Mouse (Mus musculus): Measurements from ENCODE around the gene Ctc1. TPM values are rescaled to one million over a fixed set of nuclear protein-coding genes. Genes with fewer than 3 reads are reported as not detected.

Gene Ctc1
- 13.8 and 16.8 TPM in 2 replicates for polyA plus RNA-seq (2012; rRNA removed)

DNA sequence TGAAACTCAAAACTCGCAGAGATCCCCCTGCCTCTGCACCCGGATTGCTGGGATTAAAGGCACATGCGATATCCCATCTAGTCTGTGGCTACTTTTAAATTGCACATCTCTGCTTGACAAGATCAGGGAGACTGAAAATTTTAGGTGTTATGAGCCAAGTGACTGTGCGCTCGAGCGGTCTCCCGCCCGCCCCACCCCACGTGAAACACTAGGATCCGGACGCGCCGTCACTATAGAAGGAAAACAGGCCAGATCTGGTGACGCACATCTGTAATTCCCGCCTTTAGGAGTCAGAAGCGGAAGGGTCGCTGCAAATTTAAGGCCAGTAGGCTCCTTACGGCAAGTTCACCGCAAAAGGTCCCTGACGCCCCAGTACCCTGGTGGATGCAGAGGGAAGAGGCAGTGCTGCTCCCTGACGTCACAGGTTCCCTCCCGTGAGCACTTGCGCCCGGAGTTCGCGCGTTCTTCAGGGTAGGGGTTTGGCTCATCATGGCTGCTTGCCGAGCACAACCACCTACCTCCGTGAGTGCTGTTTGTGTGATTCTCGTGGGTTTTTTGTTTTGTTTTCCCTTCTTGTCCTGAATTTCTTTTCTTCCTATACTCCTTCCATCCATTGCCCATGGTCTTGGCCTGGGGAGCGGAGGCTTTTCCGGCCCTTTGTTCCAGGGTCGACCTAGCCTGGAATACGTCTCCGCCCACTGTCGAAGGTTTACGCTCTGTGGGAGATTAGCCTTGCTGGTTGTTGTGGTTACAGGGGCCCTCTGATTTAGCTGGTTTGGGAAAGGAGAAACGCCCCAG, at the start of gene Ctc1:
Gene Ctc1 (plus strand): TSS at position 268 of the 798 bp plus-strand sequence.

DNA sequence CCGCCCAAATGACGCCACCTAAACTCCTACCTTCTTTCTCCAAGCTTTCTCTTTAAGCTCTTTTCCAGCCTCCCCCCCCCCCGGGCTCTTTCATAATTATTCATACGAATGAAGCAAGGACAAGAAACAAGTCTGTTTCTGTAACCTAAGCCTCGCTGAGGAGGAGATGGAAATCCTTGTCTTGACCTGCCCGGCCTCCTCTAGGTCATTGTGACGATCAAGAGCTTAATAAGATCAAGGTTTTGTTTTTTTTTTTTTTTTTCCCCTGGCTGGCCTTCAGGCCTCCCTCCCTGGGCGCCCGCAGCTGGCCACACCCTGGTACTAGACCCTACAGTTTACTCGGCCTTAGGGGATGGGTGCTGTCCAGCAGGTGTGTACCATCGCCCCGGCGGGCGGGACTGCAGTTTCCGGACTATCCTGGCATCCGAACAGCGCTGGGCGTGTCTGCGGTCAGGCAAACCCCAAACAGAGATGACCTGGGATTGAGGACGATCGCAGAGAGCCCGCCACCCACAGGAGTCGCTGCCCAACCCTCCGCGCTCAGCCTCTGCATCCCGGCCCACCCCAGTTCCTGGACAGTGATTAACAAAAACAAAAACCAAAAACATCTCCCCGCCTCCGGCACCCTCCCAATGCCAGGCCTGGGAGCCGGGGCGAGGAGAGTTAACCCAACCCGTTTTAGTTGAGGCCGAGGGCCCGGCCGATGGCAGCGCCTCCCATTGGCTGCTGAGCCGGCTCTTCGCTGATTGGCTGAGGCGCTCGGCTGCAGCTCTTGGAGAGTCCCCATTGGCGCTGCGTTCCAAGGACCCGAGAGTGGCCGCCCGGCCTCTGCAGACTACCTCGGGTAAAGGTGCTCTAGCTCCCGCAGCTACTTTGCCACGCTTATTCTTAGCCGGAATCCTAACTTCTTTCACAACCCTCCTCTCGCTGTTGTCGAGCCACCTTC, 48.1 kb upstream of the Ctc1 start, which contains the start of gene Slc25a35:
Gene Slc25a35 (plus strand): TSS at position 795 of the 946 bp plus-strand sequence.

DNA sequence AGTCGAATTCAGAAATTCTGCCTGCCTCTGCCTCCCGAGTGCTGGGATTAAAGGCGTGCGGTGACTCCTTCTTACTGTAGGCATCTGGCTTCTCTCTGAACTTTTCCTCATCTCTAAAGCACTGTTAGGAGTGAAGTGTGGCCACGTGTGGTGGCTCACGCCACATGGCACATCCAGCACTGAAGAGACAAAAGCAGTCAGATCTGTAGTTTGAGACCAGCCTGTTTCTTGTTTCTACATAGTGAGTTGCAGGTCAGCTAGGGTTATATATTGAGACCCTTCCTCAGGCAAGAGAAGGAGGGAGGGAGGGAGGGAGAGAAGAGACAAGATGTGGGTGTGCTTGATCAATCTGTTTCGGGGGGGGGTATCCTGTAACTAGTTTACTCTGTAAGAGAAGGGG, 40.6 kb upstream of the Ctc1 start, which contains the start of gene Rangrf:
Gene Rangrf (minus strand): TSS at position 101 of the 400 bp plus-strand sequence.

DNA sequence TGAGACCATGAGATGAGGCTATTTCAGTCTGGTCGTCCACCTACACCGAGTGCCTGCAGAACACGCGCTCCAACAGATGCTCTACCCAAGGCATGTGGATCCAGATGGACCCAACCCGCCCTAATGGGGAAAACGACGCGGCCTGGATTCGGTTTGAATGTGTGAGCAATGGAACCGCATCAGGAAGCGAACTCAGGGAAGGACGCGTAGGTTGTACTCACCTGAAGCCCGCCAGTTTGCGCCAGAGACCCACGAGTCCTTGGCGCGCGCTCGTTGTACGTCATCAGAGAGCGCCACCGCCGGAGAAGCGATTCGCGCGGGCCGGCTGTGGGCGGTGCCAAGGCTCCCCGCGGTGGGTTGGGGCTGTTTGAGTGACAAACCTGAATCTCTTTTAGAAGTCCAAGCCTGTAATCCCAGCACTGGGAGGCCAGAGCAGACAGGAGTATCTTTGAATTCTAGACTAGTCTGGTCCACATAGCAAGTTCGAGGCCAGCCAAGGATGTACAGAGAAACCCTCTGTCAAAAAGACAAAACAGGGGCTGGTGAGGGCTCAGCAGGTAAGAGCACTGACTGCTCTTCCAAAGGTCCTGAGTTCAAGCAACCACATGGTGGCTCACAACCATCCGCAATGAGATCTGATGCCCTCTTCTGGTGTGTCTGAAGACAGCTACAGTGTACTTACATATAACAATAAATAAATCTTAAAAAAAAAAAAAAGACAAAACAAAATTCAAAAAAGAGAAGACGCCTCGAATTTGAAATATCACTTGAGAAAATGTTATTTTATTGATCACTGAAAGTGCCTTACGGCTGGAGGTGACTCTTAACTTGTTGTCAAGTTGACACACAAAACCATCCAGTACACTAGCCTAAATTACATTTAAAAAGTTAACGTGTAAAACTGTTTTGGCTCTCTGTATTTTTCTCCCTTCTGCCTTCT, 7.3 kb upstream of the Ctc1 start, which contains the start of gene Pfas:
Gene Pfas (minus strand): TSS at position 279 of the 940 bp plus-strand sequence.

DNA sequence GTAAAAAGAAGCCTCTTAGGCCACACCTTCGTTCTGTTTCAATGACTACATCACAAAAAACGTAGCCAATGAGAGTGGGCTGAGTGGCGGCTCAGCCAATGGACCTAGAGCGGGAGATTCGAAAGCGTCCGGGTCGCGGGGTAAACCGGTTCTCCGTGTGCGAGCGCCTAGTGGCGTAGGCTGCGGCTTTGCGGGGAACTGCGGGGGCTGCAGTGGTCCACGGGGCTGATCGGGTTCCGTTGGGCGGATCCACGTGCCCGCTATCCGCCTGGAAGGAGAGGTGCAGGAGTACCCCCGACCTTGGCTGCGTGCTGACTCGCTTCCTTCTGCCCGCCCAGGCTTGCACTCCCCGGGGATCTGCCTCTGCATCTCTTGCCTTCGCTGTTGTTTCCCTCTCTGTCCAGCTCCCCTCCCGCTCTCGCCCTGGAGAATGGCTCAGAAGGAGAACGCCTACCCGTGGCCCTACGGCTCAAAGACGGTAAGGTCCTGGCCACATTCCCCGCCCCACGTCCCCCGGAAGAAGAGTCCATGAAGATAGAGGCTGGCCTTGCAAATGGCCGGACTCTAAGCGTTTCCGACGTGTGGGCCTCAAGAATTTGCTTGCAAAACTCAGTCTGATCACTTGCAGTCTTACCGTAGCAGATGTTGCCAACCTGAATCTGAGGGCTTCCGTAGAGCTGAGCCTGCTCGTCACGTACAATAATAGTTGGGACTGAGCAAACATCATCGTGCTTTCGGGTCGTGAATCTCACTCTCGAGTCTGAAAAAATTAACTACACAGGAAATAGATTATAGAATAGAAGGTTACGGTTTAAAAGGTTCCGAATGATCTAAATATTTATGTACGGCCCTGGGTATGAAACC, 30.1 kb downstream of the Ctc1 start, which contains the start of gene Aurkb:
Gene Aurkb (plus strand): TSS at position 117 of the 864 bp plus-strand sequence.

DNA sequence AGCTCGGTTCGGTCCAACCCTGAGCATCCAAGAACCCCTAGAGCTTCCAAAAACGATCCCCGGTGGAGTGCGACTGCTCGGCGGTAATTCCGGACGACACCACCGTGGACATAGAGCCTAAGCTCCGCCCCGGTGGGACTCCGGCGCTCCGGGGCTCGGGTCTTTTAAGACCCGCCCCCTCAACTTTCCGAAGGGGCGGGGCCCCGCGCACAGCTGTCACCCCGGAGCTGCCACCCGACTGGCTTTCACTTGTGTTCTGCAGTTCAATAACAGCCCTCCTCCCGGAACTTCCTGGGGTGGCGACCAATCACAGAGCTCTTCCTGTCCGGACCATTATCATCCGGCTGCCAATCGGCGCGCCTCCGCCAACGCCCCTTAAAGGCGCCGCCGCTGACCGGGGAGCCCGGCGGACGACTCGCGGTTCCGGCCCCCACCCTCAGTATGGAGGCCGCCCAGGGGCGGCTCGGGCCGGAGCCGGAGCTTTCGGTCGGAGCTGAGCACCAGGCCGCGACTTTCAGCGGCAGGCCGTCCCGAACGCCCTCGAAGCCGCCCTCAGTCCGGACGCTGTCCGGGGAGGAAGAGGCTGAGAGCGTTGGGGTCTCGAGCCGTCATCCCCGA, 43.8 kb downstream of the Ctc1 start, which contains the start of gene Borcs6:
Gene Borcs6 (plus strand): TSS at position 361 of the 618 bp plus-strand sequence.

DNA sequence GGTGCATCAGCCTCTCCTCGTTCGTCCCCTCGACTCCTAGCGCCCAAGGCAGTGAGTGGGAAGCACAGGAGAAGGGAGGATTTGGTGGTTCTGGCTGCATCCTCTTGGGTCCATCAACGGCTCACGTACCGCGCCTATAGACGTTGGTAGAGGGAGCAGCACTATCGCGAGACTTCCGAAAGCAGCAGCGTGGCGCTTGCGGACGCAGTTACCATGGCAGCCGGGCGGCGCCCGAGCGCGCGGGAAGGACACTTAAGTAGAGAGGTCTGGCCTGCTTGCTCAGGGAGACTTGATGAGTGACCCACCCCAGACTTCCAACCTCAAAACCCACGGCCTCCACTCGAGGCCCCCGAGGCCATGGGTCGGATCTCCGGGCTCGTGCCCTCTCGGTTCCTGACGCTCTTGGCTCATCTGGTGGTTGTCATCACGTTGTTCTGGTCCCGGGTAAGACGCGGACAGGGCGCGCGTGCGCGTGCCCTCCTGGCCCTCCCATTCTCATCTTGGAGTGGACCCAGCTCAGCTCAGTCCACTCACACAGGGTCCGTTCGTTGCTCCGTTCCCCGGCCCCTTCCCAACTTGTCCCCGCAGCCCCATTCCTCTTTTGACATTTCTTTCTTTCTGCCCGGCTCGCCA, 55.0 kb downstream of the Ctc1 start, which contains the start of gene Tmem107:
Gene Tmem107 (plus strand): TSS at position 217 of the 633 bp plus-strand sequence.

Other genes starting within 250 kb of the Ctc1 start
- gene Ndel1, start 144.1 kb upstream of the Ctc1 start, polyA plus RNA-seq (2012; rRNA removed), result 26.5 and 28.7 TPM in 2 replicates
- 0.06 TPM in 2 replicates for gene Rnf222, start 127.4 kb upstream of the Ctc1 start, polyA plus RNA-seq (2012; rRNA removed)
- gene Rpl26, start 114.3 kb upstream of the Ctc1 start, polyA plus RNA-seq (2012; rRNA removed), result 1,723 and 1,900 TPM in 2 replicates
- not detected in 2 replicates for gene Odf4, start 88.8 kb upstream of the Ctc1 start, polyA plus RNA-seq (2012; rRNA removed)
- gene Arhgef15, start 58.4 kb upstream of the Ctc1 start, polyA plus RNA-seq (2012; rRNA removed), result 2.4 and 3.3 TPM in 2 replicates
- 0.50 and 0.72 TPM in 2 replicates for gene Slc25a35, start 47.8 kb upstream of the Ctc1 start, polyA plus RNA-seq (2012; rRNA removed)
- gene Rangrf, start 40.7 kb upstream of the Ctc1 start, polyA plus RNA-seq (2012; rRNA removed), result 9.2 and 10.1 TPM in 2 replicates
- gene Pfas, start 7.5 kb upstream of the Ctc1 start, polyA plus RNA-seq (2012; rRNA removed), result 5.6 and 6.6 TPM in 2 replicates
- gene Aurkb, start 29.7 kb downstream of the Ctc1 start, polyA plus RNA-seq (2012; rRNA removed), result 37.0 and 39.6 TPM in 2 replicates
- 6.1 and 6.7 TPM in 2 replicates for gene Borcs6, start 43.8 kb downstream of the Ctc1 start, polyA plus RNA-seq (2012; rRNA removed)
- 9.0 and 9.5 TPM in 2 replicates for gene Tmem107, start 54.9 kb downstream of the Ctc1 start, polyA plus RNA-seq (2012; rRNA removed)
- gene Vamp2, start 72.6 kb downstream of the Ctc1 start, polyA plus RNA-seq (2012; rRNA removed), result 28.3 and 32.3 TPM in 2 replicates
- 6.8 and 9.4 TPM in 2 replicates for gene Per1, start 79.3 kb downstream of the Ctc1 start, polyA plus RNA-seq (2012; rRNA removed)
- 0.15 and 0.19 TPM in 2 replicates for gene Hes7, start 104.5 kb downstream of the Ctc1 start, polyA plus RNA-seq (2012; rRNA removed)
- 0.11 and 0.12 TPM in 2 replicates for gene 9130213A22Rik, start 106.7 kb downstream of the Ctc1 start, polyA plus RNA-seq (2012; rRNA removed)
- gene Aloxe3, start 110.0 kb downstream of the Ctc1 start, polyA plus RNA-seq (2012; rRNA removed), result 0.10 and 0.26 TPM in 2 replicates
- not detected in 2 replicates for gene Alox12b, start 141.1 kb downstream of the Ctc1 start, polyA plus RNA-seq (2012; rRNA removed)
- 0.01 TPM in 1 of 2 replicates, not detected in the other for gene Alox8, start 181.9 kb downstream of the Ctc1 start, polyA plus RNA-seq (2012; rRNA removed)
- gene Gucy2e, start 221.1 kb downstream of the Ctc1 start, polyA plus RNA-seq (2012; rRNA removed), result under 0.01 TPM in 1 of 2 replicates, not detected in the other